Mouse (Mus musculus): Measurements from ENCODE around the gene Cacul1. TPM values are rescaled to one million over a fixed set of nuclear protein-coding genes. Genes with fewer than 3 reads are reported as not detected.

Cacul1 gene
- polyA plus RNA-seq, 1 experiment = 20.9 TPM

DNA sequence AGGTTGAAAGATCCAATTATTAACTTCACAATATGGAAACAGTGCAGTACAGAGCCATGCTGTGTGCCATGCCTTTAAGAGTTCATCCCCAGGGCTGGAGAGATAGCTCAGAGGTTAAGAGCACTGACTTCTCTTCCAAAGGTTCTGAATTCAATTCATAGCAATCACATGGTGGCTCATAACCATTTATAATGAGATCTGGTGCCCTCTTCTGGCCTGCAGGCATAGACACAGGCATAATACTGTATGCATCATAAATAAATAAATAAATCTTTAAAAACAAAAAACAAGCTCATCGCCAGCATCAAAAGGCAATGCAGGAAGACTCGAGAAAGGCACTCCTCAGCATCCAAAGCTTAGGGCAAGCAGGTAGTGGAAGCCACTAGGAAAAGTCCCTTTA lies 37.5 kb downstream of the Cacul1 start:
- Histone ChIP-seq H3K27ac (ENCODE audit: insufficient read depth, low read length) (no peak overlapping the region), H3K4me1 (ENCODE audit: control insufficient read depth, insufficient read depth, low read length) (no peaks in the 10 kb centered on the region), H3K4me3 (ENCODE audit: insufficient read depth, low read length) (no peak overlapping the region)
- no peak for TF ChIP-seq CTCF (IDR thresholded peaks at IDR 0.05; ENCODE audit: extremely low read depth, insufficient read depth, low read length)
- no peak for TF ChIP-seq POLR2A (IDR thresholded peaks at IDR 0.05; ENCODE audit: extremely low read depth, insufficient read depth, low read length)

- TF ChIP-seq CTCF (IDR thresholded peaks at IDR 0.05; ENCODE audit: extremely low read depth, insufficient read depth, low read length) (no peak), POLR2A (IDR thresholded peaks at IDR 0.05; ENCODE audit: extremely low read depth, insufficient read depth, low read length) (no peak)
- no peak overlapping the region for H3K4me3 ChIP-seq (ENCODE audit: insufficient read depth, low read length)
- no peaks in the 10 kb centered on the region for H3K4me1 ChIP-seq (ENCODE audit: control insufficient read depth, insufficient read depth, low read length)
- no peak overlapping the region for H3K27ac ChIP-seq (ENCODE audit: insufficient read depth, low read length)
These were observed 48.9 kb downstream of the Cacul1 start for GRCm38 (mm10) chr19:60531897-60532296.

- H3K27ac ChIP-seq (ENCODE audit: insufficient read depth, low read length) = no peak overlapping the region
- no peak overlapping the region for H3K4me3 ChIP-seq (ENCODE audit: insufficient read depth, low read length)
- TF ChIP-seq POLR2A (IDR thresholded peaks at IDR 0.05; ENCODE audit: extremely low read depth, insufficient read depth, low read length) = no peak
- TF ChIP-seq CTCF (IDR thresholded peaks at IDR 0.05; ENCODE audit: extremely low read depth, insufficient read depth, low read length) = no peak
- H3K4me1 ChIP-seq (ENCODE audit: control insufficient read depth, insufficient read depth, low read length) = no peaks in the 10 kb centered on the region
These were observed 50.7 kb downstream of the Cacul1 start for GRCm38 (mm10) chr19:60530171-60530570.

GRCm38 (mm10) chr19:60529302-60529701 lies 51.5 kb downstream of the Cacul1 start:
- Histone ChIP-seq H3K27ac (ENCODE audit: insufficient read depth, low read length) (no peak overlapping the region), H3K4me1 (ENCODE audit: control insufficient read depth, insufficient read depth, low read length) (no peaks in the 10 kb centered on the region), H3K4me3 (ENCODE audit: insufficient read depth, low read length) (no peak overlapping the region)
- no peak for TF ChIP-seq CTCF (IDR thresholded peaks at IDR 0.05; ENCODE audit: extremely low read depth, insufficient read depth, low read length)
- TF ChIP-seq POLR2A (IDR thresholded peaks at IDR 0.05; ENCODE audit: extremely low read depth, insufficient read depth, low read length) = no peak

- no peak overlapping the region for H3K4me3 ChIP-seq (ENCODE audit: insufficient read depth, low read length)
These were observed 52.2 kb downstream of the Cacul1 start for GRCm38 (mm10) chr19:60528602-60529001.

DNA sequence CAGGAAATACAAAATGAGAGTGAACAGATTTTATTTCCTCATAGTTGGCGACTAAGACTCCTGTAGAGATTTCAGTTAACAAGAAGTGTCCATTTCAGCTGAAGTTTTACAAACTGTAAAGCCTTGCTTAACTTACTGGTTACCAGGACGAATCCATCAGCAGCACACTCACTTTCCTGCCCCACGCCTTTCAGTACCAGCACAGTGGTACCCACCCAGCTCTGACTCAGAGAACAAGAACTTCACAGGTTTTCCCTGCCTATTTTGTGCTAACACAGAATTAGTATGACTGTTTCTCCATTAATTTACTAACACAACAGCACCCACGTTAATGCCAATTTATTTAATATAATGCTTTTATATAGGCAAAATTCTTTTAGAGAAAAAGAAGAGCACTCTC lies 53.9 kb downstream of the Cacul1 start:
- TF ChIP-seq POLR2A (IDR thresholded peaks at IDR 0.05; ENCODE audit: extremely low read depth, insufficient read depth, low read length) (no peak), CTCF (IDR thresholded peaks at IDR 0.05; ENCODE audit: extremely low read depth, insufficient read depth, low read length) (no peak)
- H3K4me1 ChIP-seq (ENCODE audit: control insufficient read depth, insufficient read depth, low read length) = no peaks in the 10 kb centered on the region
- H3K27ac ChIP-seq (ENCODE audit: insufficient read depth, low read length) = no peak overlapping the region
- H3K4me3 ChIP-seq (ENCODE audit: insufficient read depth, low read length) = no peak overlapping the region

More at GRCm38 (mm10) chr19:60528602-60529001, 52.2 kb downstream of the Cacul1 start:
- TF ChIP-seq CTCF (IDR thresholded peaks at IDR 0.05; ENCODE audit: extremely low read depth, insufficient read depth, low read length) = no peak
- H3K4me1 ChIP-seq (ENCODE audit: control insufficient read depth, insufficient read depth, low read length) = no peaks in the 10 kb centered on the region
- H3K27ac ChIP-seq (ENCODE audit: insufficient read depth, low read length) = no peak overlapping the region

- no peak for TF ChIP-seq CTCF (IDR thresholded peaks at IDR 0.05; ENCODE audit: extremely low read depth, insufficient read depth, low read length)
- Histone ChIP-seq H3K4me3 (ENCODE audit: insufficient read depth, low read length) (no peak overlapping the region), H3K27ac (ENCODE audit: insufficient read depth, low read length) (no peak overlapping the region), H3K4me1 (ENCODE audit: control insufficient read depth, insufficient read depth, low read length) (no peaks in the 10 kb centered on the region)
These were observed 55.7 kb downstream of the Cacul1 start for GRCm38 (mm10) chr19:60525086-60525485.

GRCm38 (mm10) chr19:60524678-60525077 lies 56.1 kb downstream of the Cacul1 start:
- TF ChIP-seq CTCF (IDR thresholded peaks at IDR 0.05; ENCODE audit: extremely low read depth, insufficient read depth, low read length) = no peak
- TF ChIP-seq POLR2A (IDR thresholded peaks at IDR 0.05; ENCODE audit: extremely low read depth, insufficient read depth, low read length) = no peak
- Histone ChIP-seq H3K4me3 (ENCODE audit: insufficient read depth, low read length) (no peak overlapping the region), H3K27ac (ENCODE audit: insufficient read depth, low read length) (no peak overlapping the region), H3K4me1 (ENCODE audit: control insufficient read depth, insufficient read depth, low read length) (no peaks in the 10 kb centered on the region)

- TF ChIP-seq CTCF (IDR thresholded peaks at IDR 0.05; ENCODE audit: extremely low read depth, insufficient read depth, low read length) (no peak), POLR2A (IDR thresholded peaks at IDR 0.05; ENCODE audit: extremely low read depth, insufficient read depth, low read length) (no peak)
- no peaks in the 10 kb centered on the region for H3K4me1 ChIP-seq (ENCODE audit: control insufficient read depth, insufficient read depth, low read length)
- no peak overlapping the region for H3K4me3 ChIP-seq (ENCODE audit: insufficient read depth, low read length)
- H3K27ac ChIP-seq (ENCODE audit: insufficient read depth, low read length) = no peak overlapping the region
These were observed 60.7 kb downstream of the Cacul1 start for GRCm38 (mm10) chr19:60520131-60520530.

GRCm38 (mm10) chr19:60515064-60515463 lies 65.8 kb downstream of the Cacul1 start:
- Histone ChIP-seq H3K27ac (ENCODE audit: insufficient read depth, low read length) (no peak overlapping the region), H3K4me1 (ENCODE audit: control insufficient read depth, insufficient read depth, low read length) (no peaks in the 10 kb centered on the region), H3K4me3 (ENCODE audit: insufficient read depth, low read length) (no peak overlapping the region)
- TF ChIP-seq POLR2A (IDR thresholded peaks at IDR 0.05; ENCODE audit: extremely low read depth, insufficient read depth, low read length) (no peak), CTCF (IDR thresholded peaks at IDR 0.05; ENCODE audit: extremely low read depth, insufficient read depth, low read length) (no peak)

DNA sequence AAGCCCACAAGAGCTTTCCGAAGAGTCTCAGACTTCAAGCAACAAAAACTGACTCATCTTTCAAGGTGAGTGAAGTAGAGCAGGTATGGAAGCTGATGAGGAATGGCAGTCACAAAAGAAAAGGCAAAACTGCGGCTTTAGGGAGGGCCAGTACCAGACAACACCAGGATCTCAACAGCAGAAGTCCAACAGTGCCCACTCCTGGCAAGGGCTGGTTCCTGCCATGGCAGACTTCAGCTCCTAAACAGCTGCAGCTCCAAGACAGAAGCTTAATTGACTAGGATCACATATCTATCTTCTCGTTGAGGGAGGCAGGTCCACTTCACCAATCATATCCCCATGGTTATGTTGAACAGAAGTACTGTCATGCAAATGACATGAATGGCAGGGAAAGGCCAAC lies 67.4 kb downstream of the Cacul1 start:
- H3K4me1 ChIP-seq (ENCODE audit: control insufficient read depth, insufficient read depth, low read length) = no peaks in the 10 kb centered on the region
- TF ChIP-seq CTCF (IDR thresholded peaks at IDR 0.05; ENCODE audit: extremely low read depth, insufficient read depth, low read length) = peak; percentile 59
- TF ChIP-seq POLR2A (IDR thresholded peaks at IDR 0.05; ENCODE audit: extremely low read depth, insufficient read depth, low read length) = no peak
- H3K4me3 ChIP-seq (ENCODE audit: insufficient read depth, low read length) = no peak overlapping the region
- no peak overlapping the region for H3K27ac ChIP-seq (ENCODE audit: insufficient read depth, low read length)
